Comparison of ENCODE assay signal across 14 mouse cellular contexts in the genomic region with DNA sequence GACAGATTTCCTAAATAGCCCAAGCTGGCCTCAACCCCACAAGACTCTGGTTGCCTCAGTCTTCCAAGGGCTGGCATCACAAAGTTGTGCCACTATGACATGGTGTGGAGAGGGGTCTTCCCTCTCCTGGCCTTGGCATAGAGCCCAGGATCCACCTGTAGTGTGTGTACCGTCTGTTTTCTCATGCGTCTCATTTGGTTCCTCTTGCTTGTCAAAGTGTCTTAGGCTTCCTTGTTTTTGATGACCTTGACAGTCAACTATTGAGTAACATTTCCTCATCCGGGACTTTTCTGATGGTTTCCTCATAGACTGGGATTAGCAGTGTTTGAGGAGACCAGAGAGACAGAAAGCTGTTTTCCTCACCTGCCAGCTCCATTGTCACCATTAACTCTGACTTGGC. TPM values are rescaled to one million over a fixed set of nuclear protein-coding genes. Genes with fewer than 3 reads are reported as not detected.
DNase-seq lines count a peak whose midpoint lies in the region; ATAC-seq and TF ChIP-seq lines count a peak whose summit lies in the region.
"Had no signal": no experiment of that assay in that cellular context is flagged by ENCODE, and none has a peak within 500 bp of the region (broad histone marks: within the 10 kb centered on the region; RNA-seq: fewer than 3 reads in every experiment).

No protein-coding gene starts in this region.

- DNase-seq in liver, adult 2 months (ENCODE audit: extremely low read depth, low read depth, low spot score) = peak; percentile 39
- DNase-seq in liver = no peak
- DNase-seq in stomach, postnatal 0 days (ENCODE audit: low spot score) = no peak
- DNase-seq in forebrain, embryonic 10.5 days (ENCODE audit: extremely low spot score, low spot score) = no peak
- DNase-seq in frontal cortex, postnatal 10 days (ENCODE audit: low spot score in 2 of 2) = no peak
- DNase-seq: cerebellum, adult 2 months; gastrocnemius, postnatal 25 days; layer of hippocampus, adult 9-11 months; thymus, postnatal 14 days had no signal

- H3K27me3 ChIP-seq in liver, adult 2 months (ENCODE audit: control insufficient read depth, insufficient read depth, low read length) = no peaks in the 10 kb centered on the region
- no peaks in the 10 kb centered on the region for H3K27me3 ChIP-seq in stomach, embryonic 15.5 days (replicated peaks)
- no peaks in the 10 kb centered on the region for H3K27me3 ChIP-seq in stomach, postnatal 0 days (ENCODE audit: control insufficient read depth, insufficient read depth, low read length)
- H3K27me3 ChIP-seq in liver, embryonic 16.5 days (ENCODE audit: control insufficient read depth, insufficient read depth, low read depth, low read length) = no peaks in the 10 kb centered on the region
- no peaks in the 10 kb centered on the region for H3K27me3 ChIP-seq in forebrain, embryonic 10.5 days (ENCODE audit: poor library complexity, severe bottlenecking)
- H3K27me3 ChIP-seq: hindbrain, embryonic 15.5 days; neural tube, embryonic 15.5 days had no signal

- no peaks in the 10 kb centered on the region for H3K9me3 ChIP-seq in stomach, embryonic 15.5 days
- H3K9me3 ChIP-seq in stomach, postnatal 0 days (ENCODE audit: control insufficient read depth, low read length) = no peaks in the 10 kb centered on the region
- no peaks in the 10 kb centered on the region for H3K9me3 ChIP-seq in liver, embryonic 16.5 days (replicated peaks; ENCODE audit: control insufficient read depth, low read length)
- no peaks in the 10 kb centered on the region for H3K9me3 ChIP-seq in forebrain, embryonic 10.5 days
- H3K9me3 ChIP-seq: hindbrain, embryonic 15.5 days; neural tube, embryonic 15.5 days had no signal

- no peaks in the 10 kb centered on the region for H3K36me3 ChIP-seq in liver, adult 2 months (ENCODE audit: control insufficient read depth, insufficient read depth, low read length)
- H3K36me3 ChIP-seq in stomach, embryonic 15.5 days = no peaks in the 10 kb centered on the region
- H3K36me3 ChIP-seq in stomach, postnatal 0 days (ENCODE audit: control insufficient read depth, insufficient read depth, low read length) = no peaks in the 10 kb centered on the region
- no peaks in the 10 kb centered on the region for H3K36me3 ChIP-seq in liver, embryonic 16.5 days (ENCODE audit: control insufficient read depth, insufficient read depth)
- peaks cover 39% of the 10 kb centered on the region for H3K36me3 ChIP-seq in forebrain, embryonic 10.5 days (replicated peaks)
- H3K36me3 ChIP-seq: hindbrain, embryonic 15.5 days; neural tube, embryonic 15.5 days had no signal

- ATAC-seq in stomach, embryonic 15.5 days (ENCODE audit: insufficient read depth, low FRiP score, low read depth) = no peak
- no peak for ATAC-seq in stomach, postnatal 0 days (ENCODE audit: low FRiP score, low TSS enrichment)
- ATAC-seq in liver, embryonic 16.5 days (ENCODE audit: low read depth) = peak; percentile 22; the same call in 1 of the 2 replicates
- ATAC-seq: forebrain, embryonic 16.5 days had no signal

- WGBS in liver, adult 2 months = 46% methylated on average over 3 of the region's 3 CpGs
- 50% methylated on average over 3 of the region's 3 CpGs for WGBS in stomach, embryonic 15.5 days
- WGBS in stomach, postnatal 0 days = 49% methylated on average over 3 of the region's 3 CpGs
- WGBS in liver, embryonic 16.5 days (ENCODE audit: insufficient replicate concordance) = 46% methylated on average over 3 of the region's 3 CpGs
- 88% methylated on average over 3 of the region's 3 CpGs for WGBS in forebrain, embryonic 10.5 days

- no peak overlapping the region for H3K9ac ChIP-seq in liver, adult 2 months (ENCODE audit: low read depth, low read length)
- H3K9ac ChIP-seq in stomach, embryonic 15.5 days = no peak overlapping the region
- H3K9ac ChIP-seq in stomach, postnatal 0 days (ENCODE audit: low read length) = no peak overlapping the region
- H3K9ac ChIP-seq in liver, embryonic 16.5 days (ENCODE audit: low read depth, low read length) = no peak overlapping the region
- H3K9ac ChIP-seq: hindbrain, embryonic 15.5 days; neural tube, embryonic 15.5 days had no signal

- no peak for TF ChIP-seq POLR2A in liver, adult 2 months (IDR thresholded peaks at IDR 0.05; ENCODE audit: extremely low read depth, insufficient read depth, low read length)

- peaks cover 3% of the 10 kb centered on the region; the same call in 1 of the 2 replicates for H3K79me2 ChIP-seq in liver, adult 2 months (ENCODE audit: control insufficient read depth, insufficient read depth, low read length)

- no peak overlapping the region for H3K4me2 ChIP-seq in stomach, embryonic 15.5 days
- H3K4me2 ChIP-seq in stomach, postnatal 0 days (replicated peaks; ENCODE audit: low read depth) = no peak overlapping the region
- H3K4me2 ChIP-seq in liver, embryonic 16.5 days (ENCODE audit: low read depth, low read length) = no peak overlapping the region
- H3K4me2 ChIP-seq: hindbrain, embryonic 15.5 days; neural tube, embryonic 15.5 days had no signal

- H3K27ac ChIP-seq in liver, adult 2 months (replicated peaks; ENCODE audit: insufficient read depth, low read depth, low read length) = no peak overlapping the region
- 0 out of 2 replicates have a peak overlapping the region, but pooled peaks have one; percentile 24 for H3K27ac ChIP-seq in stomach, embryonic 15.5 days
- no peak overlapping the region; the same call in 1 of the 2 replicates for H3K27ac ChIP-seq in stomach, postnatal 0 days (replicated peaks)
- H3K27ac ChIP-seq in liver, embryonic 16.5 days (ENCODE audit: low read length) = no peak overlapping the region; the same call in 1 of the 2 replicates
- no peak overlapping the region for H3K27ac ChIP-seq in forebrain, embryonic 10.5 days
- H3K27ac ChIP-seq: hindbrain, embryonic 15.5 days; neural tube, embryonic 15.5 days had no signal

- no peak for TF ChIP-seq CTCF in liver, adult 2 months (IDR thresholded peaks at IDR 0.05; ENCODE audit: low read depth, low read length)
- no peak for TF ChIP-seq CTCF in stomach, postnatal 0 days (IDR thresholded peaks at IDR 0.05; ENCODE audit: low read depth)

- H3K4me1 ChIP-seq in liver, adult 2 months (ENCODE audit: control insufficient read depth, insufficient read depth, low read length) = peaks cover 5% of the 10 kb centered on the region
- H3K4me1 ChIP-seq in stomach, embryonic 15.5 days = peaks cover 20% of the 10 kb centered on the region; the same call in 1 of the 2 replicates
- peaks cover 4% of the 10 kb centered on the region; the same call in 1 of the 2 replicates for H3K4me1 ChIP-seq in stomach, postnatal 0 days (replicated peaks; ENCODE audit: control insufficient read depth, insufficient read depth)
- H3K4me1 ChIP-seq in liver, embryonic 16.5 days (ENCODE audit: control insufficient read depth, low read depth, low read length) = peaks cover 33% of the 10 kb centered on the region
- peaks cover 57% of the 10 kb centered on the region for H3K4me1 ChIP-seq in forebrain, embryonic 10.5 days

- no peak for TF ChIP-seq EP300 in stomach, postnatal 0 days (optimal IDR thresholded peaks at IDR 0.05)

- no peak overlapping the region for H3K4me3 ChIP-seq in liver, adult 2 months (ENCODE audit: insufficient read depth, low read depth, low read length)
- no peak overlapping the region for H3K4me3 ChIP-seq in stomach, embryonic 15.5 days (replicated peaks)
- no peak overlapping the region for H3K4me3 ChIP-seq in stomach, postnatal 0 days (ENCODE audit: low read depth, low read length)
- H3K4me3 ChIP-seq in liver, embryonic 16.5 days (ENCODE audit: low read depth, low read length) = no peak overlapping the region
- H3K4me3 ChIP-seq in forebrain, embryonic 10.5 days = no peak overlapping the region
- H3K4me3 ChIP-seq: hindbrain, embryonic 15.5 days; neural tube, embryonic 15.5 days had no signal

RNA-seq across cellular contexts. Expression of gene Chsy1, which starts 30.8 kb away (rescaled TPM):
- 3.4 and 3.9 TPM in 2 replicates for total RNA-seq in liver, adult 2 months (2014; rRNA removed)
- 1.3 TPM in 2 replicates for polyA plus RNA-seq in liver, adult 2 months (2012; rRNA removed)
- polyA plus RNA-seq in stomach, embryonic 15.5 days (2015; fragmentation: Nextera tagmentation; extraction: Ambion mirVana) = 12.5 and 14.0 TPM in 2 replicates
- polyA plus RNA-seq in stomach, postnatal 0 days (2015; fragmentation: Nextera tagmentation; extraction: Ambion mirVana) = 5.8 and 6.1 TPM in 2 replicates
- 4.9 and 5.4 TPM in 2 replicates for polyA plus RNA-seq in liver, embryonic 16.5 days (2015; fragmentation: Nextera tagmentation; extraction: Ambion mirVana)
- 13.1 and 13.5 TPM in 2 replicates for polyA plus RNA-seq in forebrain, embryonic 10.5 days (2016; fragmentation: Nextera tagmentation; extraction: Ambion mirVana)
